Mouse (Mus musculus) liver, adult 2 months (tissue): ENCODE data around the gene Glud1. TPM values are rescaled to one million over a fixed set of nuclear protein-coding genes. Genes with fewer than 3 reads are reported as not detected.

ENCODE experiments used
- DNase-seq: peaks from one replicate; pipeline ENCODE4 v3.0.0-alpha.2; 2011; ENCODE audit warnings: low read depth, low spot score; ENCODE audit errors: extremely low read depth
- H3K27ac ChIP-seq: fragments of 200-500 bp; replicated peaks from 2 replicates; pipeline ENCODE4 v1.5.1; 2012; ENCODE audit warnings: low read depth, mild to moderate bottlenecking, control low read depth, inconsistent platforms, low read length; ENCODE audit not compliant: insufficient read depth
- H3K27me3 ChIP-seq: fragments of 200-500 bp; 2 replicates; pipeline ENCODE4 v1.6.1; 2012; ENCODE audit warnings: mild to moderate bottlenecking, moderate library complexity, low read length, inconsistent platforms; ENCODE audit not compliant: control insufficient read depth, insufficient read depth
- H3K36me3 ChIP-seq: fragments of 200-500 bp; 2 replicates; pipeline ENCODE4 v1.6.1; 2012; ENCODE audit warnings: low read length, inconsistent platforms; ENCODE audit not compliant: control insufficient read depth, insufficient read depth
- H3K4me1 ChIP-seq: fragments of 200-500 bp; 2 replicates; pipeline ENCODE4 v1.6.1; 2011; ENCODE audit warnings: low read length; ENCODE audit not compliant: control insufficient read depth, insufficient read depth
- H3K4me3 ChIP-seq: fragments of 200-500 bp; 2 replicates; pipeline ENCODE4 v1.5.1; 2011; ENCODE audit warnings: low read depth, mild to moderate bottlenecking, control low read depth, low read length, moderate library complexity; ENCODE audit not compliant: insufficient read depth
- H3K79me2 ChIP-seq: fragments of 200-500 bp; 2 replicates; pipeline ENCODE4 v1.6.1; 2012; ENCODE audit warnings: inconsistent platforms, mild to moderate bottlenecking, low read length, moderate library complexity; ENCODE audit not compliant: control insufficient read depth, insufficient read depth
- H3K9ac ChIP-seq: fragments of 200-500 bp; 2 replicates; pipeline ENCODE4 v1.6.1; 2012; ENCODE audit warnings: low read depth, mild to moderate bottlenecking, control low read depth, inconsistent platforms, low read length
- CTCF ChIP-seq: fragments of 200-500 bp; IDR thresholded peaks from 2 replicates; pipeline ENCODE4 v1.5.1; 2011; ENCODE audit warnings: low read depth, low read length, control low read depth
- POLR2A ChIP-seq: fragments of 200-500 bp; IDR thresholded peaks from 2 replicates; pipeline ENCODE4 v1.6.1; 2011; ENCODE audit warnings: low read length, control low read depth; ENCODE audit not compliant: insufficient read depth; ENCODE audit errors: extremely low read depth
- WGBS: fragments of 180-500 bp; shearing (Covaris S2); methylation state at CpG from one replicate; pipeline ENCODE4 v1.1.7; 2018; 5-methylcytosine and 5-hydroxymethylcytosine counted together
- polyA plus RNA-seq: library from polyadenylated mRNA; depleted of rRNA; stranded (reverse); fragments of >200 nt; gene quantifications from 2 replicates; pipeline ENCODE4 v1.2.3, GENCODE M21; 2012
- total RNA-seq: library from RNA; depleted of rRNA; stranded (reverse); fragments of >200 nt; gene quantifications from 2 replicates; pipeline ENCODE4 v1.2.3, GENCODE M21; 2014

The Glud1 gene
- total and polyA plus RNA-seq, 2 experiments = 633 to 691 TPM

GRCm38 (mm10) chr14:34370921-34371320, 60.4 kb downstream of the Glud1 start:
- Histone ChIP-seq H3K4me3 (no peak overlapping the region), H3K27me3 (no peaks in the 10 kb centered on the region), H3K79me2 (no peaks in the 10 kb centered on the region), H3K9ac (no peak overlapping the region), H3K36me3 (no peaks in the 10 kb centered on the region), H3K27ac (no peak overlapping the region), H3K4me1 (no peaks in the 10 kb centered on the region)
- DNase-seq = no peak
- 92% methylated on average over 3 of the region's 3 CpGs for WGBS
- TF ChIP-seq CTCF (no peak), POLR2A (no peak)

- Histone ChIP-seq H3K79me2 (no peaks in the 10 kb centered on the region), H3K9ac (no peak overlapping the region), H3K27ac (no peak overlapping the region), H3K4me1 (no peaks in the 10 kb centered on the region), H3K36me3 (no peaks in the 10 kb centered on the region), H3K4me3 (no peak overlapping the region), H3K27me3 (no peaks in the 10 kb centered on the region)
- no peak for TF ChIP-seq CTCF
- WGBS = 20% methylated on average over 2 of the region's 2 CpGs
- peak; percentile 28 for DNase-seq
These were observed 61.2 kb downstream of the Glud1 start for GRCm38 (mm10) chr14:34371763-34372162.

- no peaks in the 10 kb centered on the region for H3K27me3 ChIP-seq
- H3K79me2 ChIP-seq = no peaks in the 10 kb centered on the region
- no peak overlapping the region for H3K27ac ChIP-seq
- no peak overlapping the region for H3K9ac ChIP-seq
- H3K4me1 ChIP-seq = no peaks in the 10 kb centered on the region
- WGBS = 89% methylated on average over 6 of the region's 6 CpGs
- DNase-seq = no peak
- H3K36me3 ChIP-seq = no peaks in the 10 kb centered on the region
- no peak overlapping the region for H3K4me3 ChIP-seq
- TF ChIP-seq CTCF (peak; percentile 83), POLR2A (no peak)
These were observed 62.1 kb downstream of the Glud1 start for GRCm38 (mm10) chr14:34372646-34373045.

GRCm38 (mm10) chr14:34373581-34373980, 63.1 kb downstream of the Glud1 start:
- no peaks in the 10 kb centered on the region for H3K79me2 ChIP-seq
- TF ChIP-seq POLR2A = no peak
- TF ChIP-seq CTCF = no peak
- H3K27me3 ChIP-seq = no peaks in the 10 kb centered on the region
- no peak overlapping the region for H3K9ac ChIP-seq
- no peak overlapping the region for H3K27ac ChIP-seq
- no peaks in the 10 kb centered on the region for H3K36me3 ChIP-seq
- H3K4me1 ChIP-seq = no peaks in the 10 kb centered on the region
- no peak overlapping the region for H3K4me3 ChIP-seq
- WGBS = 88% methylated on average over 6 of the region's 6 CpGs
- no peak for DNase-seq

GRCm38 (mm10) chr14:34374577-34374976, 64.0 kb downstream of the Glud1 start, which contains the start of gene Sncg:
Gene Sncg (minus strand): TSS chr14:34374789.
- Histone ChIP-seq H3K79me2 (no peaks in the 10 kb centered on the region), H3K27ac (peak within 1 kb of the TSS; percentile 38), H3K36me3 (no peaks in the 10 kb centered on the region), H3K4me1 (no peaks in the 10 kb centered on the region), H3K4me3 (peak within 1 kb of the TSS; percentile 63), H3K27me3 (no peaks in the 10 kb centered on the region), H3K9ac (peak within 1 kb of the TSS; percentile 45)
- DNase-seq = no peak
- TF ChIP-seq CTCF (no peak), POLR2A (no peak)
- WGBS = 44% methylated on average over 10 of the region's 10 CpGs

- Histone ChIP-seq H3K4me3 (peak within 1 kb of the TSS; percentile 63), H3K79me2 (no peaks in the 10 kb centered on the region), H3K9ac (peak within 1 kb of the TSS; percentile 45), H3K4me1 (no peaks in the 10 kb centered on the region), H3K36me3 (no peaks in the 10 kb centered on the region), H3K27me3 (no peaks in the 10 kb centered on the region), H3K27ac (peak within 1 kb of the TSS; percentile 38)
- WGBS = 74% methylated on average over 13 of the region's 13 CpGs
- no peak for DNase-seq
- TF ChIP-seq CTCF (no peak), POLR2A (no peak)
These were observed 64.9 kb downstream of the Glud1 start, which contains the start of gene Mmrn2 for GRCm38 (mm10) chr14:34375415-34375904. Gene Mmrn2 (plus strand): TSS chr14:34375465.
